Mouse (Mus musculus) heart, postnatal 14 days (tissue): ENCODE data around the gene Trim12c. TPM values are rescaled to one million over a fixed set of nuclear protein-coding genes. Genes with fewer than 3 reads are reported as not detected.
"Not testable (repeated sequence)": the region's sequence is repeated elsewhere in the genome, so short reads cannot be mapped to it uniquely, and the experiment has no call there.

Experiments
- DNase-seq, 2 experiments: peaks; one replicate each; pipeline ENCODE4 v3.0.0; 2021 to 2022
- intact Hi-C: fragments of 180-260 bp; cut with DNase I; formaldehyde crosslinking; loops from one replicate; pipeline ENCODE4 v1.15.1; 2025
- long read RNA-seq, 2 experiments: library from polyadenylated mRNA; stranded (forward); transcript quantifications; one replicate each; pipeline ENCODE4 v2.0.0; 2021
- total RNA-seq, 2 experiments: library from RNA; stranded (reverse); gene quantifications; 2 replicates each; pipeline ENCODE4 v1.2.3; 2021

The Trim12c gene
- 1 to 10 TPM; 5.4 to 6.5 TPM for total RNA-seq
- long read RNA-seq, experiment 1: 0 reads
- long read RNA-seq, experiment 2: 0 reads

GRCm38 (mm10) chr7:104352717-104353599, at the start of gene Trim12c:
Trim12c (minus strand) TSS chr7:104353362.
- intact Hi-C loops: no loop called here
- peak; percentile 64 to 70 for DNase-seq

GRCm38 (mm10) chr7:104401140-104401539, 48.0 kb upstream of the Trim12c start:
- intact Hi-C loops: no loop called here
- peak; percentile 1 for DNase-seq

GRCm38 (mm10) chr7:104400698-104401097, 47.5 kb upstream of the Trim12c start, which contains the start of gene Trim30c:
Trim30c (minus strand) TSS chr7:104400837.
- intact Hi-C loops: no loop called here
- DNase-seq: no peak

- intact Hi-C loops: no loop called here
- no peak for DNase-seq
Measured at GRCm38 (mm10) chr7:104398492-104398891, 45.3 kb upstream of the Trim12c start.

DNA sequence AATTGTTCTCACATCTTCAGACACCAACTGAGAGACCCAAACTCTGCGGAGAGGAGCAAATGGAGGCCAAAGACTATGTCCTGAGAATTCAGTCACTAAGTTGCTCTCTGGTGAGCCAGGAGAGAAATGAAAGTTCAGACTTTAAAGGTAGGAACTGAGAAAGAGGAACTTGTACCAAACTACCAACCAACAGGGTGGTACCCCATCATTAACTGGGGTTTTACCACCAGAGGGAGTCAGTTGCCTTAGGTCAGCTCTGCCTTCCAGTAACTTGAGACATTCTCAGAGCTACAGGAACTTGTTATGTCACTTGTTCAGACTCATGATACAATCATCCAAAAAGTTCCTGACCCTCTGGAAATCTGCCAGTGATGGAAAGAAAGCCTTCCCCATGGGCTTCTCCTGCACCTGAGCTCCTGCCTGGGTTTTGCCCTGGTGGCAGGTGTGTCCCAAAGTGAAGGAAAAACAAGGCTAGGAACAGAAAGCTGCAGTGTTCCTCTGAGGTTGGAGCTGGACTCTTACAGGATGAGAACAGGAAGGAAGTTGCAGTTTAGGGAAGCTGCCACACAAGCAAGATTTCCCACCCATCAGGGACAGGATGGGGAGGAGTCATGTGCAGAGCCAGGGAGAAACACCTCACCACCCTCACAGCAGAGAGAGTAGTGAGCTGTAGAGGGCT, 16.7 kb upstream of the Trim12c start, which contains the start of gene Trim30b:
Gene Trim30b (minus strand): TSS at position 149 of the 679 bp plus-strand sequence.
- intact Hi-C loops: no loop called here
- peak; percentile 2 to 9 for DNase-seq

GRCm38 (mm10) chr7:104366339-104366738, 13.2 kb upstream of the Trim12c start:
- intact Hi-C loops: no loop called here
- DNase-seq: no peak

DNA sequence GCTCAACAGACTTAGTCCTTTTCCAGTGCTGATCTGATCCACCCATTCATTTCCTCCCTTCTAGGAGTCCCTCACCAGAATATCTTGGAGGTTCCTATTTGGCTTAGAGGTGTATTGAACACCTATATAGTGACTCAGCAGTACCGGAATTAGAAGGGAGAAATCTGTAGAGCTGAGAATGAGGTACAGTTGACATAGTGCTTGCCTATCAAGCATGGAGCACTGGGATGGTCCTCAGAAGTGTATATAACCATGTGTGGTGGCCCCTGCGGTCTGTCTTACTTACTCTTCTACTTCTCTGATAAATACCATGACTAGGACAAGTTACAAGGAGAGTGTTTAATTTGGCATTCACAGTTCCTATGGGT, 422 bp upstream of the Trim12c start:
- DNase-seq: no peak
- intact Hi-C loops: no loop called here

DNA sequence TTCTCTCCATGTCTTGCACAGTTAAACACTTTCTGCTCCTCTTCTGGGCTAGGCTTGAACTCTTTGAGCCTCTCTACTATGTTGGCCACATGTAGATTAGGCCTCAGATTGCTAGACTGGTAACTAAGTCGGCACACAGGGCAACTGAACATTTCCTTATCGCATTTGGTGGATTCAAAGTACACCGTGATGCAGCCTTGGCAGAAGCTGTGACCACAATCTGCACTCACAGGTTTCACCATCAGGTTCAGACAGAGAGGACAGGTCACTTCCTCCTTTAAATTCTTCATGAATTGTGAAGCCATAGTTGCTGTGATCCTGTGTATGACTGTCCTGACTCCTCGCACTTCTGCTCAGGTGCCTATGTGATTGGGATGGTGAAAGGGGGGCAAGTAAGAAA, 5.1 kb downstream of the Trim12c start:
- DNase-seq, intact Hi-C loops: not testable (repeated sequence)

- intact Hi-C loops, DNase-seq: not testable (repeated sequence)
Measured at GRCm38 (mm10) chr7:104340744-104341143, 12.4 kb downstream of the Trim12c start.

- DNase-seq, intact Hi-C loops: not testable (repeated sequence)
Measured at GRCm38 (mm10) chr7:104335547-104335946, 17.6 kb downstream of the Trim12c start.

GRCm38 (mm10) chr7:104329171-104329570, 24.0 kb downstream of the Trim12c start, which contains the start of gene Trim34b:
Trim34b (plus strand) TSS chr7:104329471.
- DNase-seq: not testable (repeated sequence)
- intact Hi-C loops: loop anchor here (10.0 kb wide), 1 partner anchor 104 kb away; no protein-coding TSS in a partner anchor

GRCm38 (mm10) chr7:104322028-104322427, 31.1 kb downstream of the Trim12c start:
- intact Hi-C loops: loop anchor here (10.0 kb wide), 1 partner anchor 97 kb away; no protein-coding TSS in a partner anchor

GRCm38 (mm10) chr7:104315369-104316080, 37.6 kb downstream of the Trim12c start, which contains the start of gene Trim12a:
Trim12a (minus strand) TSS chr7:104315466.
- intact Hi-C loops: not testable (repeated sequence)

More at GRCm38 (mm10) chr7:104322028-104322427, 31.1 kb downstream of the Trim12c start:
- DNase-seq: no peak

DNA sequence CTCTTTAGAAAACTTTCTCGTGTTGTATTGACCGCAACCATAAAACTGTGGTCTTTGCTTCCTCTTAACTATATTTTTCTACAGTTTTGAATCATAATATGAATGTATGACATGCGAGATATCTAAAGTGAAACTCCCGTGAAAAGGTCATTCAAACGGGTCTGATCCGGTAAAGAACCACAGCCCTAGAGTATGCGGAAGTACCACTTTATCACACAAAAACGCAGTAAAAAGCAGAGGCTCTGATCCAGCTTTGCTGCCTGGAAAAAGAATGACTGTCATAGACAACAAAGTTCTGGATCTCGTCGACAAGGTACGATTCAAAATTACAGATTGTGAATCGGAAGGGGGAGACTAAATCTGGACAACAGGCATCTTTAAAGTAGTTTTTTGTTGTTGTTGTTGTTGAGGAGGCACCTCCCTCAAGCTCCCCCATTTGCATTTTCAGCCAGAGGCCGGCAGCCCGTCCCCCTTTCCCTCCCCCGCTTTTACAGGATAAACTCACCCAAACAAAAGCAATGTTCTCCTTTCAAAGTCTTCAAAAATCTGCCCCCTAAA, 38.3 kb downstream of the Trim12c start:
- intact Hi-C loops: no loop called here

More at GRCm38 (mm10) chr7:104315369-104316080, 37.6 kb downstream of the Trim12c start, which contains the start of gene Trim12a:
- not testable (repeated sequence) for DNase-seq

GRCm38 (mm10) chr7:104291638-104292400, 61.3 kb downstream of the Trim12c start:
- DNase-seq: no peak
- intact Hi-C loops: no loop called here

More for the DNA sequence above, 38.3 kb downstream of the Trim12c start:
- peak; percentile 5 to 12 for DNase-seq

DNA sequence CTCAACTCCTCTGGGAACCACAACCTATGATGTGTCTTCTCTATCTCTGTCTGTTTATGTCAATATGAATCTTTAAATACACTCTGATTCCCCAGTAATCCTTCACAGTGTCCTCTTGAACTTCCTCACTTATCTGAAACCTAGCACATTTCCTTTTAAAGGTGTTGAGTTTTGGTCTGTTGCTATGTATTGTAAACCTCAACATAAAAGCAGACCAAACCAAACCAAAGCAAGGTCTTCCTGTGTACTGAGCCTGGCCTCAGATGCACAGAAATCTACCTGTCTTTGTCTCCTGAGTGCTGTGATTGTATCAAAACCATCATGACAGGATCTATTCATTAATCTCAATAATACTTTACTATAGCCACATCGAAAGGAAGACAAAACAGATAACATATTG, 62.5 kb downstream of the Trim12c start:
- intact Hi-C loops: no loop called here
- no peak for DNase-seq
